Mouse (Mus musculus) hindbrain, embryonic 14.5 days (tissue): ENCODE measurements around the gene Afp. TPM values are rescaled to one million over a fixed set of nuclear protein-coding genes. Genes with fewer than 3 reads are reported as not detected.

Source experiments
- ATAC-seq: fragments of 200-750 bp; cut with Nextera tagmentation; 2 replicates; pipeline ENCODE4 v1.8.0; 2017; ENCODE audit warnings: moderate number of reproducible peaks, mild to moderate bottlenecking, moderate TSS enrichment, moderate library complexity; ENCODE audit not compliant: low FRiP score
- DNase-seq: peaks from one replicate; pipeline ENCODE4 v3.0.0-alpha.2; 2015; ENCODE audit warnings: low spot score
- H3K27ac ChIP-seq: fragments of 300-500 bp; sonication (generic); 2 replicates; pipeline ENCODE4 v1.5.1; 2014; ENCODE audit warnings: mild to moderate bottlenecking, moderate library complexity
- H3K27me3 ChIP-seq: fragments of 300-500 bp; sonication (generic); 2 replicates; pipeline ENCODE4 v1.6.1; 2014; ENCODE audit warnings: mild to moderate bottlenecking, low read length, mixed read lengths; ENCODE audit not compliant: control insufficient read depth, insufficient read depth
- H3K36me3 ChIP-seq: fragments of 300-500 bp; sonication (generic); replicated peaks from 2 replicates; pipeline ENCODE4 v1.6.1; 2014; ENCODE audit not compliant: control insufficient read depth, insufficient read depth
- H3K4me1 ChIP-seq: fragments of 300-500 bp; sonication (generic); replicated peaks from 2 replicates; pipeline ENCODE4 v1.6.1; 2014; ENCODE audit warnings: antibody characterized with exemption, low read length, mixed read lengths; ENCODE audit not compliant: control insufficient read depth, insufficient read depth
- H3K4me2 ChIP-seq: fragments of 300-500 bp; sonication (generic); replicated peaks from 2 replicates; pipeline ENCODE4 v1.6.1; 2014; ENCODE audit warnings: mild to moderate bottlenecking, moderate library complexity
- H3K4me3 ChIP-seq: fragments of 300-500 bp; sonication (generic); replicated peaks from 2 replicates; pipeline ENCODE4 v1.5.1; 2014; ENCODE audit warnings: mild to moderate bottlenecking, low read length
- H3K9ac ChIP-seq: fragments of 300-500 bp; sonication (generic); 2 replicates; pipeline ENCODE4 v1.6.1; 2014
- H3K9me3 ChIP-seq: fragments of 300-500 bp; sonication (generic); 2 replicates; pipeline ENCODE4 v1.6.1; 2016; ENCODE audit warnings: low read length; ENCODE audit not compliant: control insufficient read depth
- WGBS: fragments of 180-500 bp; shearing (Covaris S2); extraction: QIAGEN DNeasy Blood & Tissue Kit; methylation state at CpG from one replicate; pipeline ENCODE4 v1.1.7; 2014; 5-methylcytosine and 5-hydroxymethylcytosine counted together
- polyA plus RNA-seq: library from polyadenylated mRNA; unstranded; fragments of >200 nt; fragmentation: Nextera tagmentation; extraction: Ambion mirVana; gene quantifications from 2 replicates; pipeline ENCODE4 v1.2.1, GENCODE M21; 2014

Gene Afp
- polyA plus RNA-seq: 0.09 and 0.33 TPM in 2 replicates

DNA sequence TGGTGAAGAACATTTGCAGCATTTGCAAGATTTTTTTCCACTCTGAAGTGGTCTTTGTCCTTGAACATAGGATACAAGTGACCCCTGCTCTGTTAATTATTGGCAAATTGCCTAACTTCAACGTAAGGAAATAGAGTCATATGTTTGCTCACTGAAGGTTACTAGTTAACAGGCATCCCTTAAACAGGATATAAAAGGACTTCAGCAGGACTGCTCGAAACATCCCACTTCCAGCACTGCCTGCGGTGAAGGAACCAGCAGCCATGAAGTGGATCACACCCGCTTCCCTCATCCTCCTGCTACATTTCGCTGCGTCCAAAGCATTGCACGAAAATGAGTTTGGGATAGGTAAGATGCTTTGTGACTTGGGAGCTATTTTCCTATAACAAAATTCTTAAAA lies at the start of gene Afp:
Gene Afp (plus strand): TSS at position 220 of the 400 bp plus-strand sequence.
- Histone ChIP-seq H3K4me3 (no peak within 1 kb of the TSS), H3K27ac (no peak within 1 kb of the TSS), H3K4me1 (no peaks in the 10 kb centered on the region), H3K4me2 (no peak within 1 kb of the TSS), H3K36me3 (no peaks in the 10 kb centered on the region), H3K27me3 (no peaks in the 10 kb centered on the region), H3K9me3 (no peaks in the 10 kb centered on the region), H3K9ac (no peak within 1 kb of the TSS)
- ATAC-seq (no peak), DNase-seq (no peak)
- 82% methylated on average over 7 of the region's 7 CpGs for WGBS

DNA sequence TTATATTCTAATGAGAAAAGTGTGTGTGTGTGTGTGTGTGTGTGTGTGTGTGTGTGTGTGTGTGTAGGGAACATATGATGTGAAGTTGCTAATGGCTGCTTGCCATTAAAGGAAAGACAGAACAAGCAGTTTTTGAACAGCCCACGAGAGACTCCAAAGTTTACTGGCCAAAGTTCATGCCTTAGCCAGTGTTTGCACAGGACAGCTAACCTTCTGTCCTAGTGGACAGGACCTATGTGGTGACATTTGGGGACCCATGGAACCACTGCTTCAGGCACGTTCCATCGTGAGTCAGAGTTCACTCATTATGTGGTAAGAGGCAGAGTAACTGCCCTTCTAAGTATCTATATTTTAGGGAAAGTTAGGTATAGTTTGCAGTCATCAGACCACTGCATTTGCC lies 43.0 kb upstream of the Afp start:
- Histone ChIP-seq H3K27me3 (no peaks in the 10 kb centered on the region), H3K27ac (no peak overlapping the region), H3K36me3 (no peaks in the 10 kb centered on the region), H3K4me3 (no peak overlapping the region), H3K4me2 (no peak overlapping the region), H3K4me1 (no peaks in the 10 kb centered on the region), H3K9me3 (no peaks in the 10 kb centered on the region), H3K9ac (no peak overlapping the region)
- 92% methylated on average over 3 of the region's 3 CpGs for WGBS
- ATAC-seq: no peak
- DNase-seq: no peak

DNA sequence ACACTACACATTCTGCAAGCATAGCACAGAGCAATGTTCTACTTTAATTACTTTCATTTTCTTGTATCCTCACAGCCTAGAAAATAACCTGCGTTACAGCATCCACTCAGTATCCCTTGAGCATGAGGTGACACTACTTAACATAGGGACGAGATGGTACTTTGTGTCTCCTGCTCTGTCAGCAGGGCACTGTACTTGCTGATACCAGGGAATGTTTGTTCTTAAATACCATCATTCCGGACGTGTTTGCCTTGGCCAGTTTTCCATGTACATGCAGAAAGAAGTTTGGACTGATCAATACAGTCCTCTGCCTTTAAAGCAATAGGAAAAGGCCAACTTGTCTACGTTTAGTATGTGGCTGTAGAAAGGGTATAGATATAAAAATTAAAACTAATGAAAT lies 40.6 kb upstream of the Afp start:
- 92% methylated on average over 5 of the region's 5 CpGs for WGBS
- ATAC-seq: no peak
- Histone ChIP-seq H3K4me1 (no peaks in the 10 kb centered on the region), H3K9me3 (no peaks in the 10 kb centered on the region), H3K4me3 (no peak overlapping the region), H3K36me3 (no peaks in the 10 kb centered on the region), H3K27me3 (no peaks in the 10 kb centered on the region), H3K4me2 (no peak overlapping the region), H3K27ac (no peak overlapping the region), H3K9ac (no peak overlapping the region)
- no peak for DNase-seq

GRCm38 (mm10) chr5:90452711-90453110 lies 37.8 kb upstream of the Afp start:
- no peak overlapping the region for H3K27ac ChIP-seq
- H3K36me3 ChIP-seq: no peaks in the 10 kb centered on the region
- no peak overlapping the region for H3K4me3 ChIP-seq
- 79% methylated on average over 4 of the region's 4 CpGs for WGBS
- no peaks in the 10 kb centered on the region for H3K27me3 ChIP-seq
- ATAC-seq: no peak
- no peaks in the 10 kb centered on the region for H3K9me3 ChIP-seq
- H3K9ac ChIP-seq: no peak overlapping the region
- no peak for DNase-seq
- no peak overlapping the region for H3K4me2 ChIP-seq
- H3K4me1 ChIP-seq: no peaks in the 10 kb centered on the region

DNA sequence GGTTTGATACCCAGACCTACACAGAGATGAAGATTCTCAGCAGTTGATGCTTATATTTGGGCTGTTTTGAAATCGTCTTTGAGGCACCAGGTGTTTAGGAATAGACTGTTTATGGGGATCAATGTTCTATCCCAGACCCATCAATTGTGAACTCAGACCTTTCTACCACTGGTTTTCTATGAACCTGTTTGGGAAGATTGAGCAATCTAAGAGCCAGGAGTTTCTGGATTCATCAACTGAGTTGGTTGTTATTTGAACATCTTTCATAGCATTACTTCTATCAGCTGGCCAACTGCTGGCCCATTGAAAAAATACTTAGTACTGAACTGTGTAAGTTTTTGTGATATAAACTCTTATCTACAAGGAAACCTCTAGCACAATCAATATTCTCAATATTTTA lies 33.3 kb upstream of the Afp start:
- WGBS: 89% methylated on average over 1 of the region's 1 CpGs
- no peak overlapping the region for H3K27ac ChIP-seq
- no peaks in the 10 kb centered on the region for H3K4me1 ChIP-seq
- H3K9ac ChIP-seq: no peak overlapping the region
- H3K36me3 ChIP-seq: no peaks in the 10 kb centered on the region
- no peak overlapping the region for H3K4me2 ChIP-seq
- no peaks in the 10 kb centered on the region for H3K27me3 ChIP-seq
- no peak overlapping the region for H3K4me3 ChIP-seq
- H3K9me3 ChIP-seq: no peaks in the 10 kb centered on the region
- ATAC-seq (no peak), DNase-seq (no peak)

DNA sequence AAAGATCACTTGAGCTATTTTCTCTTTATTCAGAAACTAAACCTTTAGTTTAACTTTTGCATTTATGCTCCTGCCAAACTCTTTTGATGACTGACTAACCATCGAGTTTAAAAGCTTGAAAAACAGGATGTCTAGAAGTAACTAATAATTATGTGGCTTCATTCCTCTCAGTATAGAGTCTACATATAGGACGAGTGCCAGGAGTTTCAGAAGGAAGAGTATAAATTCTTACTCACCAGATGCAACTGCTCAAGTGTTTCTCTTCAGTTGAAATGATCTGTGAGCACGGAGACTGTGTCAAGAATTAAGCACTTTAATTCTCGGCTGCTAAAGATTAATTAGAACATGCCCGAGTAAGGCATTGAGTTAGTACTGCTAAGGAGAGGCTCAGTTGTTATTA lies 31.8 kb upstream of the Afp start:
- WGBS: 87% methylated on average over 5 of the region's 5 CpGs
- DNase-seq (no peak), ATAC-seq (no peak)
- no peak overlapping the region for H3K4me3 ChIP-seq
- no peak overlapping the region for H3K9ac ChIP-seq
- H3K36me3 ChIP-seq: no peaks in the 10 kb centered on the region
- no peaks in the 10 kb centered on the region for H3K27me3 ChIP-seq
- H3K9me3 ChIP-seq: no peaks in the 10 kb centered on the region
- H3K4me1 ChIP-seq: no peaks in the 10 kb centered on the region
- H3K27ac ChIP-seq: no peak overlapping the region
- no peak overlapping the region for H3K4me2 ChIP-seq

GRCm38 (mm10) chr5:90460619-90461018 lies 29.9 kb upstream of the Afp start, which contains the start of gene Alb:
Alb (plus strand) TSS chr5:90460897.
- DNase-seq (no peak), ATAC-seq (no peak)
- 95% methylated on average over 8 of the region's 8 CpGs for WGBS
- H3K27ac ChIP-seq: no peak within 1 kb of the TSS
- H3K27me3 ChIP-seq: no peaks in the 10 kb centered on the region
- no peaks in the 10 kb centered on the region for H3K36me3 ChIP-seq
- no peaks in the 10 kb centered on the region for H3K4me1 ChIP-seq
- H3K4me3 ChIP-seq: no peak within 1 kb of the TSS
- no peaks in the 10 kb centered on the region for H3K9me3 ChIP-seq
- H3K4me2 ChIP-seq: no peak within 1 kb of the TSS
- H3K9ac ChIP-seq: no peak within 1 kb of the TSS

DNA sequence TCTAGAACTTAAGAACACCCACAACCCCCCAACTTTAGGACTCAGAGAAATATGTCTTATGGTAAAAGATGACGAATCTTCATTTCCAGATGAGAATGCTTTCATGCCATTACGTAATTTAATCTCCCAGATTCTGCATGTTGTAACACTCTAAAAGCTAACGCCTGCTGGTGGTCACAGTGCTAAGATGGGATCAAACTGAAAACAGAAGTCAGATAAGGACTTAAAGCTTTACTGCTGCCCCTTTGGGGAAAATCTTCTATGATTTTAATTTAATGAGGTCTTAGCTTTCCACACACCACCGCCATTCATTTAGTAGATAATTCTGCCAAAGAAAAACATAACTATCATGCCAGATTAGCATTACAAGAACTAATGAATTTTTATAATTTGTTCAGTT lies 23.7 kb upstream of the Afp start:
- Histone ChIP-seq H3K27ac (no peak overlapping the region), H3K36me3 (no peaks in the 10 kb centered on the region), H3K4me1 (no peaks in the 10 kb centered on the region), H3K9me3 (no peaks in the 10 kb centered on the region), H3K4me3 (no peak overlapping the region), H3K9ac (no peak overlapping the region), H3K27me3 (no peaks in the 10 kb centered on the region), H3K4me2 (no peak overlapping the region)
- DNase-seq: no peak
- WGBS: 81% methylated on average over 4 of the region's 4 CpGs
- ATAC-seq: no peak

- Histone ChIP-seq H3K4me2 (no peak overlapping the region), H3K9me3 (no peaks in the 10 kb centered on the region), H3K4me1 (no peaks in the 10 kb centered on the region), H3K4me3 (no peak overlapping the region), H3K27me3 (no peaks in the 10 kb centered on the region), H3K27ac (no peak overlapping the region), H3K9ac (no peak overlapping the region), H3K36me3 (no peaks in the 10 kb centered on the region)
- DNase-seq (peak; percentile 38), ATAC-seq (no peak)
- WGBS: 9% methylated on average over 6 of the region's 6 CpGs
These were observed 23.3 kb upstream of the Afp start for GRCm38 (mm10) chr5:90467245-90467644.

DNA sequence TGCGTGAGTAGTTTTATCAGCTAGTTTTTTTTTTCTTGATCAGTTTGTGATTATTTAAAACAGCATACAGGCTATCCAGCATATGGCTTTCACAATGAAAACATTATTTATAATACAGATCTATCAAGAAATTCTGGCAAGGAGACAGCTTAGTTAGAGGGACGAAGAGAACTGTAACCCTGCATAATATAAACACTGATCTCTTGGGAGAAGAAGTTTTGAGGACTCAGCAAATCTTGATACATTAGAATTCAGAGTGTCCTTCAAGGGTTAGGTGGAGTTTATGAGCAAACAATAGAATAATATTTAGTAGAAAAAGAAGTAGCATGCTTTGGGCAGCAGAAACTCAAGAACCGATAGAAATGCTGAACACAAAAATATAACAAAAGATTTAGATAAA lies 19.7 kb upstream of the Afp start:
- no peak overlapping the region for H3K4me2 ChIP-seq
- no peak overlapping the region for H3K4me3 ChIP-seq
- no peak overlapping the region for H3K27ac ChIP-seq
- 88% methylated on average over 3 of the region's 3 CpGs for WGBS
- H3K4me1 ChIP-seq: no peaks in the 10 kb centered on the region
- H3K9ac ChIP-seq: no peak overlapping the region
- H3K27me3 ChIP-seq: no peaks in the 10 kb centered on the region
- no peaks in the 10 kb centered on the region for H3K36me3 ChIP-seq
- no peaks in the 10 kb centered on the region for H3K9me3 ChIP-seq
- DNase-seq (no peak), ATAC-seq (no peak)
